Mouse (Mus musculus): ENCODE results near the gene Nfatc2ip. TPM values are rescaled to one million over a fixed set of nuclear protein-coding genes. Genes with fewer than 3 reads are reported as not detected.
A peak's percentile ranks its signal among the peaks of the same experiment; 100 is the strongest.

The Nfatc2ip gene
- total RNA-seq (2021) = 1 to 10 TPM; 3.2 to 4.1 TPM
- long read RNA-seq, experiment 1, partial matches to known transcripts = 1 of 1 reads
- long read RNA-seq, experiment 1, other reads (novel, unspliced or antisense) = 0 of 1 reads
- long read RNA-seq, experiment 2, partial matches to known transcripts = 0 of 3 reads
- long read RNA-seq, experiment 2, other reads (novel, unspliced or antisense) = 2 of 3 reads

DNA sequence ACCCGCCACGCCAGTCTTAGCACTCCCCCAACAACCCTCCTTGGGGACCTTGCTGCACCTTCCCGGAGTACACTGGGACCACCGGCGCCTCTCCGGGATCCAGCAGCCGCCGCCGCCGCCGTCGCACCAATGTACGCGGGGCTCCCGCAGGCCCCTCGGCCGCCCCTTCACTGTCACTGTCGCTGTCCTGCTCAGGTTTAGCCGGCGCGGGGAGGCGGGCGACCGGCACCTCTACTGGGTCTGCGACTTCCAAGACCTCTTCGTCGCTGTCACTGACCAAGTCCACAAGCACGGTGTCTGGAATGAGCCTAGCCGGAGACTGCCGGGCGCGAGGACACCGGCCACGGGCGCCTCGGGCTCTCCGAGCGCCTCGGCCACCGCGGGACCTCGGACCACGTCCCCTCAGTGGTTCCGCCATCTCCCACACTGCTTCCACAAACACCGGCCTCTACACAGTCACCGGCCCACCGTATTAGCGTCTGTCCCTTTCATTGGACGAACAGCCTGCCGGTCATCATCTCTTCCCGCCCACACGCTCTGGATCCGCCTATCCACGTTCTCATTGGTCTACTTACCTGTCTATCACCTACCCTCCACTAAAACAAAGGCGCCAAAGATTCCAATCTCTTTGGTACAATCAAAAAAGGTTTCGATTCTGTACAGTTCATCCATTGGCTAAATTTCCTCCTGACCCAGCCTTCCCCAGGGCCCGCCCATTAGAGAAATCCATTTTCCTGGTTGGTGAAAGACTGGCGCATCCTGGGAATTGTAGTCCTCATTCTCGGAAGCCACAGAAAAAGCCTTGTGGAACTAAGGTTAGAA, at the start of gene Nfatc2ip:
TSS of gene Nfatc2ip (minus strand) at position 440 of the 822 bp plus-strand sequence.
- DNase-seq (ENCODE audit: low spot score in 2 of 2) = peak; percentile 77 to 91

- DNase-seq (ENCODE audit: low spot score in 2 of 2) = no peak
These were observed 49.7 kb upstream of the Nfatc2ip start for GRCm38 (mm10) chr7:126446217-126446616.

DNA sequence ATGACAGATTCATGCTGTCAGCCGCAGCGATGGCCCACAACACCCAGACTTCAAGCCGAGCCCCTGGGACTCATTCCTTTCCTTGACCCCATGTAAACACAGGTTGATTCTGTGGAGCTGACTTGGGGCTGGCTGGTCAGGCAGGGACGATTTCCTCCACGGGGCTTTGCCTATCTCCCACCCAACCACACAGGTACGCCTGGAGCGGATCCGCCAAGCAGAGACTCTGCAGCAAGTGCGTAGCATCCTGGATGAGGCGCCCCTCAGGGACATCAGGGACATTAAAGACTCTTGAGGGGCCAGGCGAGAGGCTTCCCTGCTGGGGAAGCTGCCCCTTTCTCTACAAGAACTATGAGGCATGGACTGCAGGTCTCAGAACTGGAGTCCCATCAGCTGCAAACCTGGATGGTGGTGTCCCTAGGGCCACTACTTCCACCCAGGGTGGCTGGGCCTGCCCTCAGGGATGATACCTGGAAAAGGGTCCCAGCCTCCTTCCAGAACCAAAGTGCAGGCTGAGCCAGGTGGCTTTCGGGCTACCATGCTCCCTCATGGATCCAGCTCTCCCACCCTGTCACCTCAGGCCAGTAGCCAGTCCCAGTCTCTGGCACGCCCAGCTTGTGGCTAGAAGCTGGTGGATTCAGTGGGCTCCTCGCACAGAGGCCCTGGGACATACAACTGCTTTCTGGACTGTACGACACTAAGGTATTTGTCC, 48.7 kb upstream of the Nfatc2ip start:
- no peak for DNase-seq (ENCODE audit: low spot score in 2 of 2)

- DNase-seq (ENCODE audit: low spot score in 2 of 2) = no peak
These were observed 48.0 kb upstream of the Nfatc2ip start for GRCm38 (mm10) chr7:126444536-126444935.

DNA sequence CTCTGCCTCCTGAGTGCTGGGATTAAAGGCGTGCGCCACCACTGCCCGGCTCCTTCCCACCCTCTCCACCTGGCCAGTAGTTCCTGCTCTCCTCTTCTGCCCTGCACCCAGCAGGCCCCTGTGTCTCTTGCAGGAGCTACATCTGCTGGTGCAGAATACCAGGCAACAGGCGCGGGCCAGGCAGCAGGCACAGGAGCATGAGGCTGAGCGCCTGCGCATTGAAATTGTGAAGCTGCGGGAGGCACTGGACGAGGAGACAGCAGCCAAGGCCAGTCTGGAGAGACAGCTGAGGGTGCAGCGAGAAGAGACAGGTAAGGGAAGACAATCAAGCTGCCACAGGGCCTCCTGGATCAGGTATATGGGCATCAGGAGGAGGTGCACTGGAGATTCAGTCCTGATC, 47.5 kb upstream of the Nfatc2ip start:
- DNase-seq (ENCODE audit: low spot score in 2 of 2) = no peak

DNA sequence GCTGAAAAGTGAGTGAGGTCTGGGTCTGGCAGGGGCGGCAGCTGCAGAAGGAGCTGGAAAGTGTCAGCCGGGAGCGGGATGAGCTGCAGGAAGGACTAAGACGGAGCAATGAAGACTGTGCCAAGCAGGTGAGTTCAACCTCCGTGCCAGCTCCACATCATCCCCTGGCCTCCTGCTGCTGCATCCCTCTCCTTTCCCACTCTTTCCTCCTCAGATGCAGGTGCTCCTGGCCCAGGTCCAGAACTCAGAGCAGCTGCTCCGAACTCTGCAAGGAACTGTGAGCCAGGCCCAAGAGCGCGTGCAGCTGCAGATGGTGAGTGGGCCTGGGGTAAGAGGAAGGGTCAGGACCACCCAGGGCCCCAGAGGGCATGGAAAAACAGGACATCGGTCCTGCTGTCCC, 43.6 kb upstream of the Nfatc2ip start:
- DNase-seq (ENCODE audit: low spot score in 2 of 2) = no peak

DNA sequence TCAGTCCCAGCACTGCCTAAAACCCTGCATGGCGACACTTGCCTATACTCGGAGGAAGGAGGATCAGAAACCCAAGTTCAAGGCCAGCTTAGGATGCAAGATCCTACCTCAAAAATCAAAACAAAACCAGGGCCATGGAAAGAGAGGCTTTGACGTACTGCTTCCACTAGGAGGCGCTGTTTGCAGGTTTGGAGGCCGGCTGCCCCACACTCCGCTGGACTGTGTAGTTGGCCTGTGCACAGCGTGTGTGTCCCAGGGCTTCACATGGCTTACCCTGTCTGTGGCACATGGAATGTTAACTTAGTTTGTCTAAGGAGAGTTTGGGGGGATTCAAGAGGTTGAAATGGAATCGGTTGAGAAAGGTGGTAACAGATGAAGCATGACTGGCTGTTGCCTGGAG, 40.3 kb upstream of the Nfatc2ip start:
- DNase-seq (ENCODE audit: low spot score in 2 of 2) = peak in 1 of 2 experiments; percentile 71

DNA sequence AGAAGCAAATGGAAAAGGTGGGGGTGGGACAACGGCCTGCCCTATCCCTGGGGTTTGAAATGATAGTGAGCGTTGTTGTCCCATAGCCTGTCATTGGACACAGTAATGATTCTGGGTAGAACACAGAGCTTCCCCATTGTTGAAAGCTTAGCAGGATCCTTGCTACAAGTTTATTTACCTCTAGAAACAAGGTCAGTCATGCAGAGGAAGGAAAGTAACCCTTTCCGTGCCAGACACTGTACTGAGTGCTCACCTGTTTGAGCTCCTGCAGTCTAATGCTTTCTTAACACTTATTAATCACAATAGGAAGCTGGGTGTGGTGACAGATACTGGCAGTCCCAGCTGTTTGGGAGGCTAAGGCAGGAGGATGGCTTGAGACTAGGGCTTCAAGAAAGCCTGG, 39.3 kb upstream of the Nfatc2ip start:
- DNase-seq (ENCODE audit: low spot score in 2 of 2) = no peak

DNA sequence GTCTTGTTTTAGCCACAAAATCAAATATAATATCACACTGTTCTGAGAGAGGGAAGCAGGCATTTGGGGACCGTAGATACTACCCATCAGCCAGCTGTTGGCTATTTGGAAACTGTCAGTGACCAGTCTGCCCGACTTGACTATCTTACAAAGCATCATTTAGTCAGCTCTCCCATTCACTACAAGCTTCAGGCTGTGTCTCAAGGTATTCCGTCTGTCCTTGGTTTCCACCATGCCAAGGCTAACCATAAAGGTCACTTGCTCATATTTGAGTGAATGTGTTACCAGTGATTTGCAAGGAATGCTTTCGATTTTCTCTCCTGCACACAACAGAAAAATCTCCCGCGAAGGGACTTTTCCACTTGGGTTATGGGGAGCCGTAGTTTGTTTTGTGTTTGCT, 38.2 kb upstream of the Nfatc2ip start:
- DNase-seq (ENCODE audit: low spot score in 2 of 2) = no peak

GRCm38 (mm10) chr7:126430167-126430566, 33.6 kb upstream of the Nfatc2ip start:
- DNase-seq (ENCODE audit: low spot score in 2 of 2) = no peak

- no peak for DNase-seq (ENCODE audit: low spot score in 2 of 2)
These were observed 33.0 kb upstream of the Nfatc2ip start for GRCm38 (mm10) chr7:126429503-126429898.

- DNase-seq (ENCODE audit: low spot score in 2 of 2) = peak; percentile 96 to 99
These were observed 32.3 kb upstream of the Nfatc2ip start, which contains the start of gene Rabep2 for GRCm38 (mm10) chr7:126428631-126429502. Gene Rabep2 (plus strand): TSS chr7:126428759.

DNA sequence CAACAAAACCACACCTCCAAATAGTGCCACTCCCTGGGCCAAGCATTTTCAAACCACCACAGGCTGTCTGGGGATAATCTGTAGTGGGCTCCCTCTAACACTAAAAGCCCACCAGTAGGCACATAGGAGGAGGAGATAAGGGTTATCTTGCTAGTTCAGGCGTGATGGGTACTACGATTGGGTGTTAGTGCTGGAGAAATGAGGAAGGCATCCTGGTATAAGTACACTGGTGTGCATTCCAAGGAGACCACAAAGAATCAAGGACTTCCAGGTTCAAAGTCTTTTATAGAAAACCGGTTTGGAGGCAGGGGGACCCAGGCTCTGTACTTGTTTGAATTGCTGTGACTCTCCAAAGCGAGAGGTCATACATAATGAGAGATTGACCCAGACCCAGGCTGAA, 31.6 kb upstream of the Nfatc2ip start:
- DNase-seq (ENCODE audit: low spot score in 2 of 2) = no peak

GRCm38 (mm10) chr7:126427323-126427860, 30.9 kb upstream of the Nfatc2ip start:
- no peak for DNase-seq (ENCODE audit: low spot score in 2 of 2)

- no peak for DNase-seq (ENCODE audit: low spot score in 2 of 2)
These were observed 27.6 kb upstream of the Nfatc2ip start for GRCm38 (mm10) chr7:126424161-126424560.

GRCm38 (mm10) chr7:126421756-126422155, 25.2 kb upstream of the Nfatc2ip start:
- no peak for DNase-seq (ENCODE audit: low spot score in 2 of 2)

DNA sequence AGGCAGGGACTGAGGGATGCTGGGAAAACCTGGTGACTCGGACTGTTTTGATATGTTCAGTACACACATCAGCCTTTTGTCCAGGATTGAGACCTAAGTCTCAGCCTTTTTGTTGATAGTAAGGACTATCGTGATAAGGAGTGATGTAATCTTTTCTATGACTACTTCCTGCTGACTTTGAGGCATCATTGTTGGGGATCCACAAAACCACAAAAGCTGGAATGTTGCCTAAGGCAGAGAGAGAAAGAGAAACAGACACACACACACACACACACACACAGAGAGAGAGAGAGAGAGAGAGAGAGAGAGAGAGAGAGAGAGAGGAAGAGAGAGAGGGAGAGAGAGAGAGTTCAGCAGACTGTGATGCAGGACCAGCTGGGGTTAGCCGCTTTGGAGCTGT, 22.0 kb upstream of the Nfatc2ip start:
- no peak for DNase-seq (ENCODE audit: low spot score in 2 of 2)

DNA sequence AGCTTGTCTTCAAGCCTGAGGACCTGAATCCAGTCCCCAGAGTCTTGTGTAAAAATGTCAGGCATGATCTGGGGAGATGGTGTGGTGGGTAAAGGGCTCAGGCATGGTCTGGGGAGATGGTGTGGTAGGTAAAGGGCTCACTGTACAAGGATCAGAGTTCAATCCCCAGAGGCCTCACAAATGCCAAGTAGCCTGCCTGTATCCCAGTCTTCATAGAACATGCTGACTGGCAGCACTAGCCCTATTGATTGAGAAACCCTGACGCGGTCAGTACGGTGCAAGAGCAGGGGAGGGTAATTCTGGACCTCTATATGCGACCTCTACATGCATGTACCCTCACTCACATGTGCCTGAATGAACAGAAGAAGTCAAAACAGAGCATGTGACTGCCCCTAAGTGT, 21.1 kb upstream of the Nfatc2ip start:
- no peak for DNase-seq (ENCODE audit: low spot score in 2 of 2)

DNA sequence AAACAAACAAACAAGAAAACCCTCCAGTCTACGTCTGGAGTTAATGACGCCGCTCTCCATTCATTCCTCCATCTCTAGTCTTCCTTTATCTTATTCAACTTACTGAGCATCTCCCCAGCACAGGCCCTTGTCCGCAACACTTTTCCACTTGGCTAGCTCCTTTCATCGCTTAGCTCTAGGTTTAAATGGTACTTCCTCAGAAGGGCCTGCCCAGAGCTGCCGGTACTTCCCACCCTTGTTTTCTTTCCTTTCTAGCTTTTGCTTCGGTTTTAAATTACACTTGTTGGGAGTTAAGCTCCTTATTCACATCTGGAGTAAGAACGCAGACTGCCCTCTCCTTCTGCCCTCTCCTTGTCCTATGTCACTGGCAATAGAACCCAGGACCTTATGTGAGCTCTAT, 20.5 kb upstream of the Nfatc2ip start:
- no peak for DNase-seq (ENCODE audit: low spot score in 2 of 2)

DNA sequence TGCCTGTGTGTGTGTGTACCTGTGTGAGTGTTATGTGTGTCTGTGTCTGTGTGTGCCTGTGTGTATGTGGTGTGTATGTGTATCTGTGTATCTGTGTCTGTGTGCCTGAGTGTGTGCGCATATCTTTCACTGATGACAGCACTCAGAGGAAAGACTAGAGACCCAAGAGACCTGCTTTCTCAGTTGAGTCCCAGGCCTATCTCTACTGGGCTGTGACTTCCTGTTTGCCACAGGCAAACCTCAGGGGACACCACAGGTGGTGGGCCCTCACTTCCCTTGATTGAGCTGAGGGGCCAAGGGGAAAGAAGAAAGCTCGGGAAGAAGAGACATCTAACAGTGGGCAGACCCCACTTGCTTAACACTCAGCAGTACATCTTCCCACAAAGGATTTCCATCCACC, 20.1 kb upstream of the Nfatc2ip start:
- no peak for DNase-seq (ENCODE audit: low spot score in 2 of 2)

DNA sequence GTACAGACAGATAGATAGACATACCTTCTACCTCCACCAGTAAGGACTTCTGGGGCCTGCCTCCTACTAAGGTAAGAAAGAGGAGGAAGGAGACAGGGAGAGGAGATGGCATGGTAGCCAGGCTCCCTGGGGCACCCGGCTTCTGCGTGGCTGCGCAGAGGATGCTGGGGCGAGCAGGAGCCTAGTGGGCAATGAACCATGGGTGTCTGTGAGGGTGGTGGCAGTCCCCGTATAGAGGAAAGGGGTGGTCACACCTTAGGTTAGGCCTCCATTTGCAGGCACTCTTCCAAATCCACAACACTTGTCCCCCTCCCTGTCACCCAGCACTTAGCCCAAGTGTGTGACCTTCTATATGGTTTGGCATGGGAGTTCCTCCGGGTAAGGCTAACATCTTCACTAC, 18.2 kb upstream of the Nfatc2ip start, which contains the start of gene Cd19:
TSS of gene Cd19 (minus strand) at position 165 of the 400 bp plus-strand sequence.
- DNase-seq (ENCODE audit: low spot score in 2 of 2) = no peak
